Mouse (Mus musculus) intestine, postnatal 0 days (tissue): ENCODE measurements at regions not wholly inside any gene's neighbourhood (a gene's known extent, or its start where the extent isn't known, plus 50 kb on each side); places are given as distances from the start of the nearest gene placed in this dataset.

Experiments
- ATAC-seq: fragments of 200-750 bp; cut with Nextera tagmentation; 2 replicates; pipeline ENCODE4 v1.8.0; 2017; ENCODE audit warnings: mild to moderate bottlenecking, moderate TSS enrichment, moderate library complexity
- H3K27ac ChIP-seq: fragments of 300-500 bp; sonication (generic); 2 replicates; pipeline ENCODE4 v1.5.1; 2014; ENCODE audit warnings: mild to moderate bottlenecking, low read depth, low read length, moderate library complexity
- H3K27me3 ChIP-seq: fragments of 300-500 bp; sonication (generic); replicated peaks from 2 replicates; pipeline ENCODE4 v1.6.1; 2014; ENCODE audit warnings: low read length, mixed read lengths; ENCODE audit not compliant: control insufficient read depth, insufficient read depth
- H3K36me3 ChIP-seq: fragments of 300-500 bp; sonication (generic); 2 replicates; pipeline ENCODE4 v1.6.1; 2014; ENCODE audit warnings: mild to moderate bottlenecking, moderate library complexity; ENCODE audit not compliant: control insufficient read depth, insufficient read depth
- H3K4me1 ChIP-seq: fragments of 300-500 bp; sonication (generic); replicated peaks from 2 replicates; pipeline ENCODE4 v1.6.1; 2014; ENCODE audit warnings: antibody characterized with exemption, low read length, mixed read lengths; ENCODE audit not compliant: control insufficient read depth, insufficient read depth
- H3K4me2 ChIP-seq: fragments of 300-500 bp; sonication (generic); replicated peaks from 2 replicates; pipeline ENCODE4 v1.6.1; 2014; ENCODE audit warnings: low read depth, mild to moderate bottlenecking, moderate library complexity
- H3K4me3 ChIP-seq: fragments of 300-500 bp; sonication (generic); 2 replicates; pipeline ENCODE4 v1.5.1; 2014; ENCODE audit warnings: low read depth, low read length
- H3K9ac ChIP-seq: fragments of 300-500 bp; sonication (generic); 2 replicates; pipeline ENCODE4 v1.6.1; 2014; ENCODE audit warnings: mild to moderate bottlenecking, low read depth, low read length
- H3K9me3 ChIP-seq: fragments of 300-500 bp; sonication (generic); 2 replicates; pipeline ENCODE4 v1.6.1; 2016; ENCODE audit warnings: mixed run types; ENCODE audit not compliant: control insufficient read depth
- CTCF ChIP-seq: sonication (generic); IDR thresholded peaks from 2 replicates; pipeline ENCODE4 v1.5.1; 2016; ENCODE audit warnings: low read depth, mild to moderate bottlenecking, control low read depth, antibody characterized with exemption, moderate library complexity
- WGBS: fragments of 180-500 bp; shearing (Covaris S2); extraction: QIAGEN DNeasy Blood & Tissue Kit; methylation state at CpG from one replicate; pipeline ENCODE4 v1.1.7; 2014; 5-methylcytosine and 5-hydroxymethylcytosine counted together

DNA sequence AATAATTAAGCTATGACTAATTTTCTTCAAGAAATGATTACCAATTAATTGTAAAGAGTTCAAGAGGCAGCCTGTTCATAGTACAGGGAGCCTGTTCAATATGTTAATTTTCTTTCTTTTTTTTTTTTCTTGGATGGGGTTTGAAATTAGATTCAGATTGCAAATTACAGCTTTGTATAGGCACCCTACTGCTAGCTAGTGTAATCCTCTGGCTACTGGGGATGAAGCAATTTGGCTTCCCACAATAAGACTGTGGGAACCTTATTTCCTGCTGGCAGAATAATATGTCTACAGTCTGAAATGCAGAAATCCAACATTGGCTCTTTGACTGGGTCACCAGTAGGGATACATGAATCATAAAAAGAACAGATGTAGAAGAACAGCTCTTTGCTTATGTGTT is 177.4 kb upstream of the Ogfrl1 start:
- Histone ChIP-seq H3K4me1 (no peaks in the 10 kb centered on the region), H3K4me3 (no peak overlapping the region), H3K27ac (no peak overlapping the region), H3K4me2 (no peak overlapping the region), H3K36me3 (no peaks in the 10 kb centered on the region), H3K9me3 (no peaks in the 10 kb centered on the region), H3K27me3 (no peaks in the 10 kb centered on the region), H3K9ac (no peak overlapping the region)
- ATAC-seq = no peak
- TF ChIP-seq CTCF = no peak

- H3K9me3 ChIP-seq = no peaks in the 10 kb centered on the region
- no peaks in the 10 kb centered on the region for H3K4me1 ChIP-seq
- H3K27me3 ChIP-seq = no peaks in the 10 kb centered on the region
- H3K36me3 ChIP-seq = no peaks in the 10 kb centered on the region
- WGBS = 94% methylated on average over 2 of the region's 2 CpGs
- no peak overlapping the region for H3K9ac ChIP-seq
- no peak overlapping the region for H3K27ac ChIP-seq
- ATAC-seq = no peak
- TF ChIP-seq CTCF = no peak
- no peak overlapping the region for H3K4me2 ChIP-seq
- no peak overlapping the region for H3K4me3 ChIP-seq
Measured at GRCm38 (mm10) chr1:23575515-23575914, 177.9 kb upstream of the Ogfrl1 start.

DNA sequence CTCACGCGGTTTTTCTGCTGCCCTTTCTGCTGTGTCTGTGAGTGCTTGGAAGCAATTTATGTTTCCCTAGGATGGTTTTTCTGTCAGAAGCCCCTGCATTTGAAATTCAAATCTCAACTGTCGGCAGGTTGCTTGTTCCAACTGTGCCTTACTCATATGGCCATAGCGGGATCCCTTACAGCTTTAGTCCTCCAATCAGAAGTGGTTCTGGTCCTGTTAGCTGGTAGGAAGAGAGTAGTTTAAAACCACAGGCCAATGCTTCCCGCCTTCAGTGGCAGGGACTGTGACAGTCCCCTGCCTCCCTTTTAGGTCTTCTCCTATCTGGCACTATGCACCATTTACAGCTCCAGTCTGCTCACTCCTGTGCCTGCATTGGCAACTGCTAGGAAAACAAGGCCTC is 178.6 kb upstream of the Ogfrl1 start:
- H3K27me3 ChIP-seq = no peaks in the 10 kb centered on the region
- 78% methylated on average over 5 of the region's 5 CpGs for WGBS
- no peak for ATAC-seq

DNA sequence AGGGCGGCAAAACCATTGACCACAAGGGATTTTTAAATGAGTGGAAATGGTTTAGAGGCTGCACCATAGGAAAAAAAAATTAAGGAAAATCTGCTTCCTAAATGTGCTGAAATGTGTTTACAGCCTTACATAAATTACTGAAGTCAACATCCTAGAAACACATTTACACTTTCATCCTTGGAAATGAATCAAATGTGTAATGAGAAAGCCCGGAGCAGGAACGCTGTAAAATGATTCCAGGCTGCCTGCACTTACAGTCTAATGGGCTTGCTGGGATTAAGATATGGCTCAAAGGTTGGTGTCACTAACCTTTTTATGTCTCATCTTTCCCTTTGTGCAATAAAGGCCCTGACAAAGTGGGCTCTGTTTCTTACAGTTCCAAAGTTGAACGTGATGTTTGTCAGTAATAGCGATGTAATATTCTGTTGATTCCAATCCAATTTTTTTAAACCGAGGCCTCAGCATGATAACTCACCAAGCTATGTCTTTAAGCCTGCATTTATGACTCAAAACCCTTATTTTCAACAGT is 172.1 kb upstream of the B3gat2 start:
- 67% methylated on average over 6 of the region's 6 CpGs for WGBS
- Histone ChIP-seq H3K9me3 (no peaks in the 10 kb centered on the region), H3K27ac (no peak overlapping the region), H3K27me3 (no peaks in the 10 kb centered on the region), H3K36me3 (no peaks in the 10 kb centered on the region), H3K4me1 (no peaks in the 10 kb centered on the region), H3K9ac (no peak overlapping the region), H3K4me3 (no peak overlapping the region), H3K4me2 (no peak overlapping the region)
- ATAC-seq = no peak
- no peak for TF ChIP-seq CTCF

More for the DNA sequence above, 178.6 kb upstream of the Ogfrl1 start:
- Histone ChIP-seq H3K36me3 (no peaks in the 10 kb centered on the region), H3K4me2 (no peak overlapping the region), H3K4me1 (no peaks in the 10 kb centered on the region), H3K9me3 (no peaks in the 10 kb centered on the region), H3K4me3 (no peak overlapping the region), H3K27ac (no peak overlapping the region), H3K9ac (no peak overlapping the region)
- TF ChIP-seq CTCF = no peak

DNA sequence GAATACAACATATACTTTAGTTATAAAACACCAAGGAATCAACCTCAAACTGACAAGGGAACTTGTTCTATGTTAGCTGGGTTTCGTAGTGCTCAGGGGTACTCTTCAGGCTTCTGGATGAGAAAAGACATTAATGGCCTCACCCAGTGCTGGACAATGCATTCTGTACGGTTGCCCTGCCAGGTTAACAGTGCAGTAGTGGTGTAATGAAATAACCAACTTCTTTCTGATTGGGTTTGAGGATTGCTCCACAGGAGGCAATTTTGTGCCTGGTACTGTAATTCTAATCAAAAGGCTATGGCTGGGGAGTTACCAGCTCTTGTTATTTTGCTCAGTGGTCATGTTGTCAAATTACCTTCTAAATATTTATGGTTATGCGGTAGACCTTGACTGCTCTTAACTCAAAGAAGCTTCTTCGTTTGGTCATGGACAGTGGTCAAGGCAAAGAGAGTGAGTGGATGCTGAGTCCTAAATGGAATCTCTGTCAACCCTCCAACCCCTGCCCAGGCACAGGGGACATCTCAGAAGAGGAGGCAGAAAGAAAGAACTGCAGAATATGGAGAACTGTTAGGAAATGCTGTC is 158.8 kb upstream of the B3gat2 start:
- H3K9ac ChIP-seq = no peak overlapping the region
- no peak overlapping the region for H3K4me3 ChIP-seq
- H3K4me2 ChIP-seq = no peak overlapping the region
- ATAC-seq = no peak
- WGBS = 83% methylated on average over 4 of the region's 4 CpGs
- no peaks in the 10 kb centered on the region for H3K4me1 ChIP-seq
- H3K27ac ChIP-seq = no peak overlapping the region
- no peak for TF ChIP-seq CTCF
- H3K27me3 ChIP-seq = no peaks in the 10 kb centered on the region
- H3K36me3 ChIP-seq = no peaks in the 10 kb centered on the region
- H3K9me3 ChIP-seq = no peaks in the 10 kb centered on the region

DNA sequence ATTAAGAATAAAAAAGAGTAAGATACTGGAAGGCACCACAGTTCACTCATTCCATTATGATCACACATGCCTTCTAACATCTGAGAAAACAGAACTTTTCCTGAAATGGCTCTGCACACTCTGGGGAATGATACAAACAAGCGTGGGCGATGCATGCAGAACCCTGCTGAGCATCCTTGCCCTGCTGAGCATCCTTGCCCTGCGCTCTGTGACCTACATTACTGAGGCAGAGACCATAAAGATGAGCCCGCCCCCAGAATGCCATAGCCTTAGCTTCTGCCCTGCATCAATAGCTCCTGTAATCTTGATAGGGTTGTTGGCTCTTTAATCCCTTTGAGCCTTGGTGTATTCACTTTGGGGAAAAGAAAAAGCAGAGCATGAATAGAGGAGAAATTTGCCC is 132.2 kb upstream of the B3gat2 start:
- no peaks in the 10 kb centered on the region for H3K9me3 ChIP-seq
- 60% methylated on average over 4 of the region's 4 CpGs for WGBS
- H3K36me3 ChIP-seq = no peaks in the 10 kb centered on the region
- no peak for TF ChIP-seq CTCF
- H3K27ac ChIP-seq = no peak overlapping the region
- no peaks in the 10 kb centered on the region for H3K4me1 ChIP-seq
- no peaks in the 10 kb centered on the region for H3K27me3 ChIP-seq
- H3K9ac ChIP-seq = no peak overlapping the region
- no peak overlapping the region for H3K4me2 ChIP-seq
- no peak overlapping the region for H3K4me3 ChIP-seq
- ATAC-seq = no peak

GRCm38 (mm10) chr1:23645093-23645492 is 116.5 kb upstream of the B3gat2 start:
- Histone ChIP-seq H3K9ac (no peak overlapping the region), H3K4me2 (no peak overlapping the region), H3K4me3 (no peak overlapping the region), H3K27ac (no peak overlapping the region), H3K4me1 (no peaks in the 10 kb centered on the region), H3K36me3 (no peaks in the 10 kb centered on the region), H3K9me3 (no peaks in the 10 kb centered on the region), H3K27me3 (no peaks in the 10 kb centered on the region)
- no peak for TF ChIP-seq CTCF
- WGBS = 80% methylated on average over 2 of the region's 2 CpGs
- ATAC-seq = 0 out of 2 replicates have a peak, but pooled peaks have one; percentile 41
